Mouse (Mus musculus): ENCODE results near the gene Ackr2. TPM values are rescaled to one million over a fixed set of nuclear protein-coding genes. Genes with fewer than 3 reads are reported as not detected.
A peak's percentile ranks its signal among the peaks of the same experiment; 100 is the strongest.

Ackr2 gene
- total RNA-seq, 2 experiments from 2014 or later: not detected

GRCm38 (mm10) chr9:121950418-121951113, 52.4 kb downstream of the Ackr2 start, which contains the start of gene Fam198a:
Gene Fam198a, plus strand, starts transcription at chr9:121950988.
- ATAC-seq (replicated peaks; ENCODE audit: low FRiP score, low TSS enrichment, poor library complexity, severe bottlenecking): peak; percentile 50; the same call in 1 of the 2 replicates

GRCm38 (mm10) chr9:121951114-121951423, 52.9 kb downstream of the Ackr2 start:
- ATAC-seq (replicated peaks; ENCODE audit: low FRiP score, low TSS enrichment, poor library complexity, severe bottlenecking): no peak

GRCm38 (mm10) chr9:121952596-121952995, 54.4 kb downstream of the Ackr2 start:
- no peak for ATAC-seq (replicated peaks; ENCODE audit: low FRiP score, low TSS enrichment, poor library complexity, severe bottlenecking)

GRCm38 (mm10) chr9:121959966-121960635, 61.9 kb downstream of the Ackr2 start:
- ATAC-seq (replicated peaks; ENCODE audit: low FRiP score, low TSS enrichment, poor library complexity, severe bottlenecking): no peak

Other genes with a start within 250 kb of the Ackr2 start
- gene Sec22c, start 192.9 kb upstream of the Ackr2 start, total RNA-seq (2014; fragmentation: Nextera tagmentation): 9.4 and 10.9 TPM in 2 replicates
- gene Sec22c, start 192.9 kb upstream of the Ackr2 start, total RNA-seq (2017): 1.9 and 3.1 TPM in 2 replicates
- gene Ss18l2, start 188.0 kb upstream of the Ackr2 start, total RNA-seq (2014; fragmentation: Nextera tagmentation): 57.8 and 77.0 TPM in 2 replicates
- gene Ss18l2, start 188.0 kb upstream of the Ackr2 start, total RNA-seq (2017): 47.8 and 54.4 TPM in 2 replicates
- gene Nktr, start 179.2 kb upstream of the Ackr2 start, total RNA-seq (2014; fragmentation: Nextera tagmentation): 161 and 173 TPM in 2 replicates
- gene Nktr, start 179.2 kb upstream of the Ackr2 start, total RNA-seq (2017): 132 and 146 TPM in 2 replicates
- gene Zfp651, start 139.0 kb upstream of the Ackr2 start, total RNA-seq (2014; fragmentation: Nextera tagmentation): not detected in 2 replicates
- gene Zfp651, start 139.0 kb upstream of the Ackr2 start, total RNA-seq (2017): not detected in 2 replicates
- not detected in 2 replicates for gene Klhl40, start 120.7 kb upstream of the Ackr2 start, total RNA-seq (2014; fragmentation: Nextera tagmentation)
- not detected in 2 replicates for gene Klhl40, start 120.7 kb upstream of the Ackr2 start, total RNA-seq (2017)
- gene Hhatl, start 105.8 kb upstream of the Ackr2 start, total RNA-seq (2014; fragmentation: Nextera tagmentation): not detected in 2 replicates
- gene Hhatl, start 105.8 kb upstream of the Ackr2 start, total RNA-seq (2017): not detected in 2 replicates
- not detected in 2 replicates for gene Ccdc13, start 58.9 kb upstream of the Ackr2 start, total RNA-seq (2014; fragmentation: Nextera tagmentation)
- not detected in 2 replicates for gene Ccdc13, start 58.9 kb upstream of the Ackr2 start, total RNA-seq (2017)
- gene Higd1a, start 40.0 kb upstream of the Ackr2 start, total RNA-seq (2014; fragmentation: Nextera tagmentation): 119 and 156 TPM in 2 replicates
- 28.6 and 33.5 TPM in 2 replicates for gene Higd1a, start 40.0 kb upstream of the Ackr2 start, total RNA-seq (2017)
- not detected in 2 replicates for gene Cyp8b1, start 17.9 kb downstream of the Ackr2 start, total RNA-seq (2014; fragmentation: Nextera tagmentation)
- not detected in 2 replicates for gene Cyp8b1, start 17.9 kb downstream of the Ackr2 start, total RNA-seq (2017)
- not detected in 2 replicates for gene Fam198a, start 52.6 kb downstream of the Ackr2 start, total RNA-seq (2014; fragmentation: Nextera tagmentation)
- 1.3 TPM in 1 of 2 replicates, not detected in the other for gene Fam198a, start 52.6 kb downstream of the Ackr2 start, total RNA-seq (2017)
- 2.2 and 2.6 TPM in 2 replicates for gene Pomgnt2, start 98.8 kb downstream of the Ackr2 start, total RNA-seq (2014; fragmentation: Nextera tagmentation)
- 3.8 and 4.3 TPM in 2 replicates for gene Pomgnt2, start 98.8 kb downstream of the Ackr2 start, total RNA-seq (2017)
- gene Snrk, start 218.9 kb downstream of the Ackr2 start, total RNA-seq (2014; fragmentation: Nextera tagmentation): 8.5 and 16.9 TPM in 2 replicates
- gene Snrk, start 218.9 kb downstream of the Ackr2 start, total RNA-seq (2017): 15.9 and 26.7 TPM in 2 replicates

Measured in megakaryocyte-erythroid progenitor cell, adult 5-6 weeks (primary cell).